Mouse (Mus musculus) midbrain, postnatal 0 days (tissue): Measurements from ENCODE around the gene Mindy4. TPM values are rescaled to one million over a fixed set of nuclear protein-coding genes. Genes with fewer than 3 reads are reported as not detected.

ENCODE experiments used
- ATAC-seq: fragments of 200-750 bp; cut with Nextera tagmentation; 2 replicates; pipeline ENCODE4 v1.8.0; 2017; ENCODE audit warnings: moderate number of reproducible peaks, mild to moderate bottlenecking, moderate TSS enrichment, moderate library complexity; ENCODE audit not compliant: low FRiP score
- DNase-seq: peaks from one replicate; pipeline ENCODE4 v3.0.0-alpha.2; 2015; ENCODE audit warnings: low spot score
- H3K27ac ChIP-seq: fragments of 300-500 bp; sonication (generic); 2 replicates; pipeline ENCODE4 v1.5.1; 2014; ENCODE audit warnings: low read depth, mild to moderate bottlenecking, low read length, mixed read lengths
- H3K27me3 ChIP-seq: fragments of 300-500 bp; sonication (generic); 2 replicates; pipeline ENCODE4 v1.6.1; 2014; ENCODE audit warnings: low read length, control low read depth, mixed read lengths; ENCODE audit not compliant: insufficient read depth
- H3K36me3 ChIP-seq: fragments of 300-500 bp; sonication (generic); 2 replicates; pipeline ENCODE4 v1.6.1; 2014; ENCODE audit warnings: low read length, control low read depth, mixed read lengths; ENCODE audit not compliant: insufficient read depth
- H3K4me1 ChIP-seq: fragments of 300-500 bp; sonication (generic); 2 replicates; pipeline ENCODE4 v1.6.1; 2014; ENCODE audit warnings: mild to moderate bottlenecking, control low read depth, antibody characterized with exemption, low read length, mixed read lengths; ENCODE audit not compliant: insufficient read depth
- H3K4me2 ChIP-seq: fragments of 300-500 bp; sonication (generic); 2 replicates; pipeline ENCODE4 v1.6.1; 2014; ENCODE audit warnings: low read depth, mild to moderate bottlenecking, low read length, mixed read lengths; ENCODE audit not compliant: poor library complexity, severe bottlenecking
- H3K4me3 ChIP-seq: fragments of 300-500 bp; sonication (generic); 2 replicates; pipeline ENCODE4 v1.5.1; 2014; ENCODE audit warnings: low read depth, mild to moderate bottlenecking, low read length, moderate library complexity
- H3K9ac ChIP-seq: fragments of 300-500 bp; sonication (generic); replicated peaks from 2 replicates; pipeline ENCODE4 v1.6.1; 2014; ENCODE audit warnings: mild to moderate bottlenecking, low read length, moderate library complexity, mixed read lengths; ENCODE audit not compliant: poor library complexity, severe bottlenecking
- H3K9me3 ChIP-seq: fragments of 300-500 bp; sonication (generic); 2 replicates; pipeline ENCODE4 v1.6.1; 2016; ENCODE audit warnings: low read length, control low read depth
- CTCF ChIP-seq: IDR thresholded peaks from 2 replicates; pipeline ENCODE4 v1.5.1; 2016; ENCODE audit warnings: antibody characterized with exemption, mild to moderate bottlenecking
- WGBS: fragments of 180-500 bp; shearing (Covaris S2); extraction: QIAGEN DNeasy Blood & Tissue Kit; methylation state at CpG from one replicate; pipeline ENCODE4 v1.1.7; 2014; 5-methylcytosine and 5-hydroxymethylcytosine counted together
- polyA plus RNA-seq: library from polyadenylated mRNA; unstranded; fragments of >200 nt; fragmentation: Nextera tagmentation; extraction: Ambion mirVana; gene quantifications from 2 replicates; pipeline ENCODE4 v1.2.1, GENCODE M21; 2015
- total RNA-seq: library from RNA; depleted of rRNA; stranded (reverse); fragments of >200 nt; gene quantifications from 2 replicates; pipeline ENCODE4 v1.2.3, GENCODE M21; 2014

Gene Mindy4
- total and polyA plus RNA-seq, 2 experiments from 2014 or later = 8.8 to 10.0 TPM

- H3K9ac ChIP-seq = no peak overlapping the region
- no peak for ATAC-seq
Observed at GRCm38 (mm10) chr6:55264741-55265366, 61.7 kb downstream of the Mindy4 start.

GRCm38 (mm10) chr6:55272952-55273351, 69.8 kb downstream of the Mindy4 start:
- 51% methylated on average over 7 of the region's 7 CpGs for WGBS
- no peak overlapping the region for H3K27ac ChIP-seq

More at GRCm38 (mm10) chr6:55264741-55265366, 61.7 kb downstream of the Mindy4 start:
- no peaks in the 10 kb centered on the region for H3K36me3 ChIP-seq
- no peaks in the 10 kb centered on the region for H3K9me3 ChIP-seq
- H3K27me3 ChIP-seq = no peaks in the 10 kb centered on the region
- DNase-seq = no peak
- TF ChIP-seq CTCF = no peak
- H3K4me3 ChIP-seq = no peak overlapping the region
- WGBS = 94% methylated on average over 7 of the region's 7 CpGs
- H3K4me1 ChIP-seq = no peaks in the 10 kb centered on the region
- H3K27ac ChIP-seq = no peak overlapping the region
- H3K4me2 ChIP-seq = no peak overlapping the region

GRCm38 (mm10) chr6:55273463-55273862, 70.3 kb downstream of the Mindy4 start:
- ATAC-seq = no peak

More at GRCm38 (mm10) chr6:55272952-55273351, 69.8 kb downstream of the Mindy4 start:
- H3K27me3 ChIP-seq = no peaks in the 10 kb centered on the region
- H3K36me3 ChIP-seq = no peaks in the 10 kb centered on the region
- no peak for TF ChIP-seq CTCF
- ATAC-seq (peak; percentile 65), DNase-seq (peak; percentile 85)
- H3K4me3 ChIP-seq = no peak overlapping the region
- H3K4me1 ChIP-seq = no peaks in the 10 kb centered on the region
- no peak overlapping the region for H3K9ac ChIP-seq
- H3K4me2 ChIP-seq = no peak overlapping the region
- no peaks in the 10 kb centered on the region for H3K9me3 ChIP-seq

GRCm38 (mm10) chr6:55275000-55275399, 71.8 kb downstream of the Mindy4 start:
- H3K4me1 ChIP-seq = no peaks in the 10 kb centered on the region
- 90% methylated on average over 10 of the region's 10 CpGs for WGBS
- no peak overlapping the region for H3K4me3 ChIP-seq
- H3K4me2 ChIP-seq = no peak overlapping the region
- DNase-seq = no peak
- no peak overlapping the region for H3K27ac ChIP-seq
- TF ChIP-seq CTCF = no peak
- H3K36me3 ChIP-seq = no peaks in the 10 kb centered on the region
- no peak overlapping the region for H3K9ac ChIP-seq
- no peaks in the 10 kb centered on the region for H3K27me3 ChIP-seq
- no peaks in the 10 kb centered on the region for H3K9me3 ChIP-seq
- ATAC-seq = no peak

More at GRCm38 (mm10) chr6:55273463-55273862, 70.3 kb downstream of the Mindy4 start:
- Histone ChIP-seq H3K36me3 (no peaks in the 10 kb centered on the region), H3K9me3 (no peaks in the 10 kb centered on the region), H3K9ac (no peak overlapping the region), H3K4me1 (no peaks in the 10 kb centered on the region), H3K27ac (no peak overlapping the region), H3K27me3 (no peaks in the 10 kb centered on the region), H3K4me3 (no peak overlapping the region), H3K4me2 (no peak overlapping the region)
- no peak for TF ChIP-seq CTCF
- DNase-seq = peak; percentile 32
- 83% methylated on average over 5 of the region's 5 CpGs for WGBS

- no peak for TF ChIP-seq CTCF
- H3K27me3 ChIP-seq = no peaks in the 10 kb centered on the region
- WGBS = 91% methylated on average over 8 of the region's 8 CpGs
- no peak overlapping the region for H3K4me3 ChIP-seq
- DNase-seq = no peak
- no peaks in the 10 kb centered on the region for H3K4me1 ChIP-seq
- no peak overlapping the region for H3K27ac ChIP-seq
- no peak overlapping the region for H3K9ac ChIP-seq
- no peak for ATAC-seq
- H3K4me2 ChIP-seq = no peak overlapping the region
- no peaks in the 10 kb centered on the region for H3K9me3 ChIP-seq
- no peaks in the 10 kb centered on the region for H3K36me3 ChIP-seq
Observed at GRCm38 (mm10) chr6:55275786-55276185, 72.6 kb downstream of the Mindy4 start.

GRCm38 (mm10) chr6:55276692-55277282, 73.6 kb downstream of the Mindy4 start:
- Histone ChIP-seq H3K27ac (no peak overlapping the region), H3K9ac (no peak overlapping the region), H3K4me2 (no peak overlapping the region), H3K4me1 (no peaks in the 10 kb centered on the region), H3K9me3 (no peaks in the 10 kb centered on the region), H3K4me3 (no peak overlapping the region), H3K36me3 (no peaks in the 10 kb centered on the region), H3K27me3 (no peaks in the 10 kb centered on the region)
- DNase-seq (no peak), ATAC-seq (no peak)
- TF ChIP-seq CTCF = no peak
- WGBS = 76% methylated on average over 4 of the region's 4 CpGs
